In the genomic region with DNA sequence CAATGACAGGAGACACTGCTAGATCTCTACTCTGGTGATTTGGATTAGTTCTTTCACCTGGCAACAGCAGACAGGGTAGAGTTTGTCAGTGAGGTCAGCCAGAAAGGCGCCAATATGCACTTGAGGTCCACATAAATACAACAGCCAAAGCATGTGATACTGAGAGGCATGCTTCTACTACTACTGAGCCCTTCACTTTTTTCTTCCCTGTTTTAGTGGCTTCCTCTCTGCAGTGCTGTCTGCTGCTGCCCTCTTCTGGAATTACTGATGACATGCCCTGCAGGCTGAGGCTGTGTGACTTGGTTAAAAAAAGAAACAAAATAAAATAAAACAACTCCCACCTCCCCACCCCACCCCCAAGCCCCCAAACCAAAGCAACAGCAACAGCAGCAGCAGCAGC, we compare ENCODE assay signal across 8 mouse cellular contexts.
DNase-seq lines count a peak whose midpoint lies in the region; ATAC-seq lines count a peak whose summit lies in the region.

No protein-coding gene starts in this region.

- no peaks in the 10 kb centered on the region for H3K27me3 ChIP-seq in forebrain, embryonic 16.5 days (replicated peaks; ENCODE audit: control insufficient read depth, insufficient read depth, low read length)

- peak; percentile 80 for ATAC-seq in forebrain, embryonic 16.5 days
- ATAC-seq in monocyte, adult 5-6 weeks (replicated peaks; ENCODE audit: insufficient number of reproducible peaks, low FRiP score, low TSS enrichment, poor library complexity, severe bottlenecking) = no peak

- H3K9ac ChIP-seq in forebrain, embryonic 16.5 days (replicated peaks; ENCODE audit: low read depth, low read length) = no peak overlapping the region

- H3K4me3 ChIP-seq in forebrain, embryonic 16.5 days (replicated peaks; ENCODE audit: low read length) = no peak overlapping the region

- peak; percentile 55 for DNase-seq in layer of hippocampus, adult 11-12 months (ENCODE audit: low spot score)
- DNase-seq in layer of hippocampus, adult 9-11 months = no peak
- DNase-seq in adrenal gland, postnatal 36 days = peak; percentile 13 to 48
- peak; percentile 41 to 63 for DNase-seq in left cerebral cortex, postnatal 14 days (ENCODE audit: low spot score in 2 of 2)
- peak; percentile 80 for DNase-seq in retina, embryonic 14.5 days (ENCODE audit: low spot score)
- no peak for DNase-seq in ovary, adult 18-20 months (ENCODE audit: low spot score)

- H3K27ac ChIP-seq in forebrain, embryonic 16.5 days (ENCODE audit: low read length) = no peak overlapping the region

- H3K9me3 ChIP-seq in forebrain, embryonic 16.5 days (ENCODE audit: control insufficient read depth, low read length) = no peaks in the 10 kb centered on the region

- H3K4me1 ChIP-seq in forebrain, embryonic 16.5 days (replicated peaks; ENCODE audit: control insufficient read depth, insufficient read depth, low read length) = peaks cover 11% of the 10 kb centered on the region

- WGBS in forebrain, embryonic 16.5 days = 16% methylated on average over 1 of the region's 1 CpGs

- H3K4me2 ChIP-seq in forebrain, embryonic 16.5 days (ENCODE audit: low read length) = no peak overlapping the region

- intact Hi-C loops in left cerebral cortex, postnatal 14 days (cut with DNase I) = loop anchor here (2.0 to 5.0 kb wide), 4 partner anchors 94 to 378 kb away; no protein-coding TSS in a partner anchor

- no peaks in the 10 kb centered on the region for H3K36me3 ChIP-seq in forebrain, embryonic 16.5 days (ENCODE audit: control insufficient read depth, insufficient read depth)

Comparison
In these comparisons a context has a peak if more than half of its experiments do, and no peak if none do; other contexts are left out.
1. DNase-seq: peak in layer of hippocampus, adult 11-12 months (single experiment), adrenal gland, postnatal 36 days (2 of 2), left cerebral cortex, postnatal 14 days (2 of 2) and retina, embryonic 14.5 days (single experiment); none in layer of hippocampus, adult 9-11 months (single experiment) and ovary, adult 18-20 months (single experiment).